In genomic region chr7:135614892-135615291, GRCm38 (mm10) we compare ENCODE assay signal across 26 mouse cellular contexts.
DNase-seq lines count a peak whose midpoint lies in the region; ATAC-seq lines count a peak whose summit lies in the region.
"Had no signal": no experiment of that assay in that cellular context is flagged by ENCODE, and none has a peak within 500 bp of the region (broad histone marks: within the 10 kb centered on the region; RNA-seq: fewer than 3 reads in every experiment).

No protein-coding gene starts in this region.

- H3K9me3 ChIP-seq in hindbrain, embryonic 13.5 days: no peaks in the 10 kb centered on the region
- H3K9me3 ChIP-seq in hindbrain, embryonic 11.5 days (ENCODE audit: control insufficient read depth, low read length): no peaks in the 10 kb centered on the region
- H3K9me3 ChIP-seq in midbrain, embryonic 14.5 days (ENCODE audit: control insufficient read depth, low read length): no peaks in the 10 kb centered on the region
- H3K9me3 ChIP-seq: forebrain, embryonic 13.5 days; heart, embryonic 15.5 days; kidney, embryonic 15.5 days; limb, embryonic 13.5 days; lung, embryonic 15.5 days; midbrain, embryonic 12.5 days; neural tube, embryonic 13.5 days had no signal

- H3K4me3 ChIP-seq in hindbrain, embryonic 13.5 days: no peak overlapping the region
- H3K4me3 ChIP-seq in hindbrain, embryonic 11.5 days (ENCODE audit: low read depth, low read length): no peak overlapping the region
- H3K4me3 ChIP-seq in midbrain, embryonic 14.5 days (replicated peaks; ENCODE audit: low read depth, low read length): no peak overlapping the region
- H3K4me3 ChIP-seq: erythroblast, embryonic 14.5 days; forebrain, embryonic 13.5 days; heart, embryonic 15.5 days; kidney, embryonic 15.5 days; limb, embryonic 13.5 days; lung, embryonic 15.5 days; midbrain, embryonic 12.5 days; myocyte; neural tube, embryonic 13.5 days had no signal

- H3K4me1 ChIP-seq in hindbrain, embryonic 13.5 days (replicated peaks): peaks cover 45% of the 10 kb centered on the region
- H3K4me1 ChIP-seq in hindbrain, embryonic 11.5 days (replicated peaks; ENCODE audit: control insufficient read depth, insufficient read depth, low read length): no peaks in the 10 kb centered on the region
- H3K4me1 ChIP-seq in midbrain, embryonic 14.5 days (ENCODE audit: control insufficient read depth, insufficient read depth, low read length): peaks cover 24% of the 10 kb centered on the region

- WGBS in hindbrain, embryonic 13.5 days: 51% methylated on average over 8 of the region's 8 CpGs
- WGBS in hindbrain, embryonic 11.5 days: 75% methylated on average over 8 of the region's 8 CpGs
- WGBS in midbrain, embryonic 14.5 days: 51% methylated on average over 8 of the region's 8 CpGs

- DNase-seq in hindbrain, embryonic 11.5 days (ENCODE audit: low spot score): no peak
- peak; percentile 14 for DNase-seq in R1 (ENCODE audit: low read depth, low spot score)
- peak; percentile 57 for DNase-seq in brain, adult 2 months (ENCODE audit: low read depth, low spot score)
- peak; percentile 51 for DNase-seq in midbrain, embryonic 14.5 days
- no peak for DNase-seq in B cell, adult 2 months
- DNase-seq in kidney, adult 9 months: no peak
- DNase-seq: adrenal gland, postnatal 14 days; cerebellum, adult 18-20 months; cerebellum, postnatal 10 days; kidney, postnatal 25 days; retina, postnatal 1 day; right cerebral cortex, postnatal 14 days; thymus, postnatal 4 days had no signal

- H3K27me3 ChIP-seq in hindbrain, embryonic 13.5 days: no peaks in the 10 kb centered on the region
- H3K27me3 ChIP-seq in hindbrain, embryonic 11.5 days (ENCODE audit: control insufficient read depth, insufficient read depth, low read length): no peaks in the 10 kb centered on the region
- no peaks in the 10 kb centered on the region for H3K27me3 ChIP-seq in midbrain, embryonic 14.5 days (ENCODE audit: control insufficient read depth, insufficient read depth, low read length)
- H3K27me3 ChIP-seq: CH12.LX; forebrain, embryonic 13.5 days; heart, embryonic 15.5 days; kidney, embryonic 15.5 days; limb, embryonic 13.5 days; lung, embryonic 15.5 days; midbrain, embryonic 12.5 days; neural tube, embryonic 13.5 days had no signal

- no peak overlapping the region for H3K9ac ChIP-seq in hindbrain, embryonic 13.5 days
- H3K9ac ChIP-seq in hindbrain, embryonic 11.5 days (ENCODE audit: low read depth, low read length): no peak overlapping the region
- H3K9ac ChIP-seq in midbrain, embryonic 14.5 days (replicated peaks; ENCODE audit: low read length): no peak overlapping the region
- H3K9ac ChIP-seq: forebrain, embryonic 13.5 days; heart, embryonic 15.5 days; kidney, embryonic 15.5 days; limb, embryonic 13.5 days; lung, embryonic 15.5 days; midbrain, embryonic 12.5 days; neural tube, embryonic 13.5 days had no signal

- H3K27ac ChIP-seq in hindbrain, embryonic 13.5 days: peak overlapping the region; percentile 61
- no peak overlapping the region for H3K27ac ChIP-seq in hindbrain, embryonic 11.5 days (ENCODE audit: low read depth, low read length)
- H3K27ac ChIP-seq in midbrain, embryonic 14.5 days (replicated peaks; ENCODE audit: low read depth, low read length): 0 out of 2 replicates have a peak overlapping the region, but pooled peaks have one; percentile 37
- H3K27ac ChIP-seq: forebrain, embryonic 13.5 days; heart, embryonic 15.5 days; kidney, embryonic 15.5 days; limb, embryonic 13.5 days; lung, embryonic 15.5 days; midbrain, embryonic 12.5 days; neural tube, embryonic 13.5 days had no signal

- no peak for ATAC-seq in hindbrain, embryonic 13.5 days (ENCODE audit: low FRiP score)
- no peak for ATAC-seq in hindbrain, embryonic 11.5 days (ENCODE audit: low FRiP score)
- no peak for ATAC-seq in midbrain, embryonic 14.5 days (ENCODE audit: low FRiP score, low TSS enrichment)
- ATAC-seq: forebrain, embryonic 13.5 days; intestine, postnatal 0 days had no signal

- H3K4me2 ChIP-seq in hindbrain, embryonic 13.5 days: no peak overlapping the region
- H3K4me2 ChIP-seq in hindbrain, embryonic 11.5 days (replicated peaks; ENCODE audit: low read depth, low read length): no peak overlapping the region
- no peak overlapping the region for H3K4me2 ChIP-seq in midbrain, embryonic 14.5 days (ENCODE audit: low read length)
- H3K4me2 ChIP-seq: forebrain, embryonic 13.5 days; heart, embryonic 15.5 days; kidney, embryonic 15.5 days; limb, embryonic 13.5 days; liver, embryonic 11.5 days; lung, embryonic 15.5 days; midbrain, embryonic 12.5 days; neural tube, embryonic 13.5 days had no signal

- no peaks in the 10 kb centered on the region for H3K36me3 ChIP-seq in hindbrain, embryonic 13.5 days
- H3K36me3 ChIP-seq in hindbrain, embryonic 11.5 days (ENCODE audit: control insufficient read depth, insufficient read depth, low read length): no peaks in the 10 kb centered on the region
- H3K36me3 ChIP-seq in midbrain, embryonic 14.5 days (ENCODE audit: control insufficient read depth, insufficient read depth, low read length): no peaks in the 10 kb centered on the region
- H3K36me3 ChIP-seq: heart, embryonic 15.5 days; kidney, embryonic 15.5 days; limb, embryonic 13.5 days; lung, embryonic 15.5 days; midbrain, embryonic 12.5 days; neural tube, embryonic 13.5 days had no signal

Comparison
In these comparisons a context has a peak if more than half of its experiments do, and no peak if none do; other contexts are left out.
1. DNase-seq: peak in R1 (single experiment), brain, adult 2 months (single experiment) and midbrain, embryonic 14.5 days (single experiment); none in hindbrain, embryonic 11.5 days (single experiment), B cell, adult 2 months (0 of 2) and kidney, adult 9 months (single experiment).